Mouse (Mus musculus): Measurements from ENCODE around the gene Rpl18. TPM values are rescaled to one million over a fixed set of nuclear protein-coding genes. Genes with fewer than 3 reads are reported as not detected.

Rpl18 gene
- polyA plus RNA-seq, 1 experiment from 2014 or later: 1,026 TPM

DNA sequence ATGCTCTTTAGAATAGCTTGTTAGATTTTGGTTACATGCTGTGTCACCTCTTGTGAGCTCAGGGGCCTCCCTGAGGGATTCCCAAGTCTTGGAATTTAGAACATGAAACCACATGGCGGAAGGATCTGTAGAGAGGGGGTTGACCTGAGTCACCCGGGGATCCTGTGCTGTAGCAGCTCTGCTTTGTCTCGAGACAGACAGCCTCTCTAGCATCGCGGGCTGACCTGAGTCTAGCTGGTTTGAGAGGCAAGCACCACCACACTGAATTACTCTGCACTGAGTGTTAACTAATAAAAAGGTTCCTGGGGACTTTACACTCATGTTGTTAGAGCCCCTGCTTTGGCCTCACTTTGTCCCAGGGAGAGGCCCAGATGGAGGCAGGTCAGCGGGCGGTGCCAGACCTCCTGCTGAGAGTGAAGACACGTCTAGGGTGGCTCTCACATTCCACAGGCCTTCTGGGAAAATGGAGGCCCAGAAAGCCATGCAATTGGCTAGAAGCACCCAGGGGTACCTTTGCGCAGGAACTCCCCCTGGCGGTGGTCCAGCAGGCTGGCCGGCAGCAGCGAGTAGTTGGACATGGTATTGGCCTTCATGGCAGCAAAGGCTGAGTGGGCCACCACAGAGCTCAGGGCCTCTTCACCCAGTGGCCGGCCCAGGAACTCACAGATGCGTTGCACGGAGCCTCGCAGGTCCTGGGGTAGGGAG is 15.6 kb downstream of the Rpl18 start:
- Histone ChIP-seq H3K4me3 (ENCODE audit: low read depth, low read length) (no peak overlapping the region), H3K36me3 (replicated peaks; ENCODE audit: control insufficient read depth, insufficient read depth, low read depth, low read length) (no peaks in the 10 kb centered on the region), H3K4me2 (ENCODE audit: low read depth, low read length) (no peak overlapping the region), H3K27ac (replicated peaks; ENCODE audit: low read depth, low read length) (no peak overlapping the region; the same call in 1 of the 2 replicates), H3K27me3 (ENCODE audit: control insufficient read depth, insufficient read depth, low read length) (no peaks in the 10 kb centered on the region), H3K9ac (replicated peaks; ENCODE audit: low read length) (no peak overlapping the region; the same call in 1 of the 2 replicates), H3K4me1 (ENCODE audit: control insufficient read depth, insufficient read depth, low read length) (peaks cover 4% of the 10 kb centered on the region; the same call in 1 of the 2 replicates), H3K9me3 (replicated peaks; ENCODE audit: control insufficient read depth, low read length) (no peaks in the 10 kb centered on the region)
- ATAC-seq (replicated peaks; ENCODE audit: insufficient number of reproducible peaks, low FRiP score, low TSS enrichment, low read depth) (0 out of 2 replicates have a peak, but pooled peaks have one; percentile 4), DNase-seq (ENCODE audit: low spot score) (peak; percentile 76)
- WGBS: 22% methylated on average over 16 of the region's 16 CpGs

DNA sequence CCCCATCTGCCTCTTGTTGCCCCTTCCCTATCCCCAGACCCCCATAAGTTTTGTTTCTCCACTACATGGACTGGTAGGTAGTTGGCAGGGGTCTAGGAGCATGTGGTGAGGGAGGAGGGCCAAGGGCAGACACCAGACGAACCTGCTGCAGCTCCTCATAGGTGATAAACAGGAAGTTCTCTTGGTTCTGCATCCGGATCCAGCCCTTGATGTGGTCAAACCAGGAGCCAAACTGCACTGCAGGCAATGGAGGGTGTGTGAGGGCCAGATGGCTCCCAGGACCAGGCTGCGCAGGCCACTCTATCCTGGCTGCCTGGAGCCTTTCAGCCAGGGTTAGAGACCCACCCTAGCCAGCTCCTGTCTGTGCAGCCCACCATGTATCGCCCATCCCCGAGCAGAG is 18.2 kb downstream of the Rpl18 start:
- ATAC-seq (replicated peaks; ENCODE audit: insufficient number of reproducible peaks, low FRiP score, low TSS enrichment, low read depth) (no peak), DNase-seq (ENCODE audit: low spot score) (no peak)
- H3K9ac ChIP-seq (replicated peaks; ENCODE audit: low read length): no peak overlapping the region
- H3K27me3 ChIP-seq (ENCODE audit: control insufficient read depth, insufficient read depth, low read length): no peaks in the 10 kb centered on the region
- H3K4me3 ChIP-seq (ENCODE audit: low read depth, low read length): no peak overlapping the region
- H3K4me2 ChIP-seq (ENCODE audit: low read depth, low read length): no peak overlapping the region
- no peaks in the 10 kb centered on the region for H3K9me3 ChIP-seq (replicated peaks; ENCODE audit: control insufficient read depth, low read length)
- 89% methylated on average over 5 of the region's 5 CpGs for WGBS
- no peaks in the 10 kb centered on the region for H3K36me3 ChIP-seq (replicated peaks; ENCODE audit: control insufficient read depth, insufficient read depth, low read depth, low read length)
- H3K27ac ChIP-seq (replicated peaks; ENCODE audit: low read depth, low read length): no peak overlapping the region
- H3K4me1 ChIP-seq (ENCODE audit: control insufficient read depth, insufficient read depth, low read length): peaks cover 4% of the 10 kb centered on the region; the same call in 1 of the 2 replicates

- no peaks in the 10 kb centered on the region; the same call in 1 of the 2 replicates for H3K4me1 ChIP-seq (ENCODE audit: control insufficient read depth, insufficient read depth, low read length)
- ATAC-seq (replicated peaks; ENCODE audit: insufficient number of reproducible peaks, low FRiP score, low TSS enrichment, low read depth): peak; percentile 83; the same call in 1 of the 2 replicates
- H3K9me3 ChIP-seq (replicated peaks; ENCODE audit: control insufficient read depth, low read length): no peaks in the 10 kb centered on the region
- no peaks in the 10 kb centered on the region for H3K36me3 ChIP-seq (replicated peaks; ENCODE audit: control insufficient read depth, insufficient read depth, low read depth, low read length)
- H3K4me3 ChIP-seq (ENCODE audit: low read depth, low read length): no peak overlapping the region
- DNase-seq (ENCODE audit: low spot score): peak; percentile 89
- H3K27ac ChIP-seq (replicated peaks; ENCODE audit: low read depth, low read length): no peak overlapping the region
- WGBS: 9% methylated on average over 9 of the region's 9 CpGs
- no peaks in the 10 kb centered on the region for H3K27me3 ChIP-seq (ENCODE audit: control insufficient read depth, insufficient read depth, low read length)
- no peak overlapping the region for H3K4me2 ChIP-seq (ENCODE audit: low read depth, low read length)
- H3K9ac ChIP-seq (replicated peaks; ENCODE audit: low read length): no peak overlapping the region
Measured at GRCm38 (mm10) chr7:45739162-45739763, 24.0 kb downstream of the Rpl18 start.

DNA sequence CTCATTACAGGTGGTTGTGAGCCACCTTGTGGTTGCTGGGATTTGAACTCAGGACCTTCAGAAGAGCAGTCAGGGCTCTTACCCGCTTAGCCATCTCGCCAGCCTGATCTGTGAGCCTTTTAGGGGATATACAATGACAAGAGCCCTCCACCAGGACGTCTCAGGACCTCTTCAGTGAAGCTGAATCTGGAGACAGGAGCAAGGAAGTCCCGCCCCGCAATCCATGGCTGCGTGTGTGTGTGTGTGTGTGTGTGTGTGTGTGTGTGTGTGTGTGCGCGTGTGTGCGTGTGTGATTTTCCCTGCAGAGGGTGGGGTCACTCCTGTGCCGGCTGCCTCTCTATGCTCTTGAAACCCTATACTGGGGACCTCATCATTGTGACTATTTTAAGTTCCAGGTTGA is 24.6 kb downstream of the Rpl18 start:
- no peaks in the 10 kb centered on the region for H3K27me3 ChIP-seq (ENCODE audit: control insufficient read depth, insufficient read depth, low read length)
- H3K9me3 ChIP-seq (replicated peaks; ENCODE audit: control insufficient read depth, low read length): no peaks in the 10 kb centered on the region
- no peak overlapping the region for H3K9ac ChIP-seq (replicated peaks; ENCODE audit: low read length)
- DNase-seq (ENCODE audit: low spot score): no peak
- no peak overlapping the region for H3K27ac ChIP-seq (replicated peaks; ENCODE audit: low read depth, low read length)
- ATAC-seq (replicated peaks; ENCODE audit: insufficient number of reproducible peaks, low FRiP score, low TSS enrichment, low read depth): no peak
- WGBS: 69% methylated on average over 9 of the region's 10 CpGs
- no peak overlapping the region for H3K4me2 ChIP-seq (ENCODE audit: low read depth, low read length)
- no peaks in the 10 kb centered on the region; the same call in 1 of the 2 replicates for H3K4me1 ChIP-seq (ENCODE audit: control insufficient read depth, insufficient read depth, low read length)
- H3K36me3 ChIP-seq (replicated peaks; ENCODE audit: control insufficient read depth, insufficient read depth, low read depth, low read length): no peaks in the 10 kb centered on the region
- H3K4me3 ChIP-seq (ENCODE audit: low read depth, low read length): no peak overlapping the region

DNA sequence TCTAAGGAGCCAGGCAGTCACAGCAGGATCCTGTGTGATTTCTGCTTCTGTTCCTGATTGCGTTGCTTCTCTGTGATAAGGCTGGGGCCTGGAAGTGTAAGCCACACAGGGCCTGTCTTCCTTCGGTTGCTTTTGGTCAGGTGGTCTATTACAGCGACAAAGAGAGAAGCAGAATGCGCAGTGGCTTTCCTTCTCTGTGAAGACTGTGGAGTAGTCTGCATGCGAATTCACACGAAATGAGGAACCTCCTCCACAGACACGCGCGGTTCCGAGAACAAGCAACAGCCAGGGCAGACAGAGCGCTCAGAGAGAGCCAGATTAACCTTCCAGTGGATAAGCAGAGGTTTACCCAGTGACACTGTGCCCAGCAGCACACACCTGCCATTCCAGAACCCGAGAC is 26.1 kb downstream of the Rpl18 start:
- no peaks in the 10 kb centered on the region for H3K9me3 ChIP-seq (replicated peaks; ENCODE audit: control insufficient read depth, low read length)
- no peak overlapping the region for H3K9ac ChIP-seq (replicated peaks; ENCODE audit: low read length)
- no peak overlapping the region for H3K27ac ChIP-seq (replicated peaks; ENCODE audit: low read depth, low read length)
- no peak overlapping the region for H3K4me2 ChIP-seq (ENCODE audit: low read depth, low read length)
- 81% methylated on average over 12 of the region's 12 CpGs for WGBS
- ATAC-seq (replicated peaks; ENCODE audit: insufficient number of reproducible peaks, low FRiP score, low TSS enrichment, low read depth) (no peak), DNase-seq (ENCODE audit: low spot score) (no peak)
- H3K4me1 ChIP-seq (ENCODE audit: control insufficient read depth, insufficient read depth, low read length): no peaks in the 10 kb centered on the region; the same call in 1 of the 2 replicates
- H3K36me3 ChIP-seq (replicated peaks; ENCODE audit: control insufficient read depth, insufficient read depth, low read depth, low read length): no peaks in the 10 kb centered on the region
- H3K4me3 ChIP-seq (ENCODE audit: low read depth, low read length): no peak overlapping the region
- H3K27me3 ChIP-seq (ENCODE audit: control insufficient read depth, insufficient read depth, low read length): no peaks in the 10 kb centered on the region

DNA sequence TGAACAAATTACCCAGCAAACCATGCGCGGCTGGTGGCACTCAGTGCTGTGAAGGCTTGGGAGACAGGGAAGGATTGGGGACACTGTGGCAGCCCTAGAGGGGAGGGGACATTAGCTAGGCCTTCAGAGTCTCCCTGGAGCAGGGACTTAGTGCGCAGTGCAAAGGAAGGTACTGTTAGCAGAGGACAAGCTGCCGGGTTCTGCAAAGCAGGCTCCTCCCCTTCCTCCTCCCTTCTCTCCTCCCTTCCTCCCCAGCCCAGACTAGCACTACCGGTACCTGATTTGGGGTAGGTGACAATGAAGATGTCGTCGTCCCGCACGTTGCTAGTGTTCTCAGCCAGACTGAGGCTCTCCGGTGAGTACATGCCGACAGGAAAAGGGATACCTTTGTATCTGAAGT is 26.5 kb downstream of the Rpl18 start:
- Histone ChIP-seq H3K4me2 (ENCODE audit: low read depth, low read length) (peak overlapping the region; percentile 33; the same call in 1 of the 2 replicates), H3K27me3 (ENCODE audit: control insufficient read depth, insufficient read depth, low read length) (no peaks in the 10 kb centered on the region), H3K4me3 (ENCODE audit: low read depth, low read length) (peak overlapping the region; percentile 14; the same call in 1 of the 2 replicates), H3K27ac (replicated peaks; ENCODE audit: low read depth, low read length) (no peak overlapping the region), H3K9me3 (replicated peaks; ENCODE audit: control insufficient read depth, low read length) (no peaks in the 10 kb centered on the region), H3K36me3 (replicated peaks; ENCODE audit: control insufficient read depth, insufficient read depth, low read depth, low read length) (no peaks in the 10 kb centered on the region), H3K9ac (replicated peaks; ENCODE audit: low read length) (peak overlapping the region; percentile 5; the same call in 1 of the 2 replicates), H3K4me1 (ENCODE audit: control insufficient read depth, insufficient read depth, low read length) (no peaks in the 10 kb centered on the region; the same call in 1 of the 2 replicates)
- WGBS: 35% methylated on average over 11 of the region's 11 CpGs
- no peak for ATAC-seq (replicated peaks; ENCODE audit: insufficient number of reproducible peaks, low FRiP score, low TSS enrichment, low read depth)
- DNase-seq (ENCODE audit: low spot score): no peak

GRCm38 (mm10) chr7:45742338-45742737 is 27.1 kb downstream of the Rpl18 start:
- H3K36me3 ChIP-seq (replicated peaks; ENCODE audit: control insufficient read depth, insufficient read depth, low read depth, low read length): no peaks in the 10 kb centered on the region
- H3K4me3 ChIP-seq (ENCODE audit: low read depth, low read length): peak overlapping the region; percentile 14; the same call in 1 of the 2 replicates
- DNase-seq (ENCODE audit: low spot score) (no peak), ATAC-seq (replicated peaks; ENCODE audit: insufficient number of reproducible peaks, low FRiP score, low TSS enrichment, low read depth) (no peak)
- peak overlapping the region; percentile 5; the same call in 1 of the 2 replicates for H3K9ac ChIP-seq (replicated peaks; ENCODE audit: low read length)
- H3K4me1 ChIP-seq (ENCODE audit: control insufficient read depth, insufficient read depth, low read length): no peaks in the 10 kb centered on the region; the same call in 1 of the 2 replicates
- peak overlapping the region; percentile 33; the same call in 1 of the 2 replicates for H3K4me2 ChIP-seq (ENCODE audit: low read depth, low read length)
- WGBS: 37% methylated on average over 19 of the region's 19 CpGs
- no peaks in the 10 kb centered on the region for H3K9me3 ChIP-seq (replicated peaks; ENCODE audit: control insufficient read depth, low read length)
- H3K27me3 ChIP-seq (ENCODE audit: control insufficient read depth, insufficient read depth, low read length): no peaks in the 10 kb centered on the region
- no peak overlapping the region for H3K27ac ChIP-seq (replicated peaks; ENCODE audit: low read depth, low read length)

GRCm38 (mm10) chr7:45744387-45744786 is 29.1 kb downstream of the Rpl18 start:
- ATAC-seq (replicated peaks; ENCODE audit: insufficient number of reproducible peaks, low FRiP score, low TSS enrichment, low read depth): no peak
- WGBS: 39% methylated on average over 2 of the region's 2 CpGs
- Histone ChIP-seq H3K4me3 (ENCODE audit: low read depth, low read length) (no peak overlapping the region), H3K9me3 (replicated peaks; ENCODE audit: control insufficient read depth, low read length) (no peaks in the 10 kb centered on the region), H3K9ac (replicated peaks; ENCODE audit: low read length) (no peak overlapping the region), H3K36me3 (replicated peaks; ENCODE audit: control insufficient read depth, insufficient read depth, low read depth, low read length) (no peaks in the 10 kb centered on the region), H3K4me1 (ENCODE audit: control insufficient read depth, insufficient read depth, low read length) (no peaks in the 10 kb centered on the region; the same call in 1 of the 2 replicates), H3K4me2 (ENCODE audit: low read depth, low read length) (no peak overlapping the region), H3K27me3 (ENCODE audit: control insufficient read depth, insufficient read depth, low read length) (no peaks in the 10 kb centered on the region), H3K27ac (replicated peaks; ENCODE audit: low read depth, low read length) (no peak overlapping the region)
- DNase-seq (ENCODE audit: low spot score): peak; percentile 75
